Mouse (Mus musculus): Measurements from ENCODE around the gene Tle6. TPM values are rescaled to one million over a fixed set of nuclear protein-coding genes. Genes with fewer than 3 reads are reported as not detected.

Tle6 gene
- polyA plus RNA-seq, 1 experiment, result 14.3 TPM

DNA sequence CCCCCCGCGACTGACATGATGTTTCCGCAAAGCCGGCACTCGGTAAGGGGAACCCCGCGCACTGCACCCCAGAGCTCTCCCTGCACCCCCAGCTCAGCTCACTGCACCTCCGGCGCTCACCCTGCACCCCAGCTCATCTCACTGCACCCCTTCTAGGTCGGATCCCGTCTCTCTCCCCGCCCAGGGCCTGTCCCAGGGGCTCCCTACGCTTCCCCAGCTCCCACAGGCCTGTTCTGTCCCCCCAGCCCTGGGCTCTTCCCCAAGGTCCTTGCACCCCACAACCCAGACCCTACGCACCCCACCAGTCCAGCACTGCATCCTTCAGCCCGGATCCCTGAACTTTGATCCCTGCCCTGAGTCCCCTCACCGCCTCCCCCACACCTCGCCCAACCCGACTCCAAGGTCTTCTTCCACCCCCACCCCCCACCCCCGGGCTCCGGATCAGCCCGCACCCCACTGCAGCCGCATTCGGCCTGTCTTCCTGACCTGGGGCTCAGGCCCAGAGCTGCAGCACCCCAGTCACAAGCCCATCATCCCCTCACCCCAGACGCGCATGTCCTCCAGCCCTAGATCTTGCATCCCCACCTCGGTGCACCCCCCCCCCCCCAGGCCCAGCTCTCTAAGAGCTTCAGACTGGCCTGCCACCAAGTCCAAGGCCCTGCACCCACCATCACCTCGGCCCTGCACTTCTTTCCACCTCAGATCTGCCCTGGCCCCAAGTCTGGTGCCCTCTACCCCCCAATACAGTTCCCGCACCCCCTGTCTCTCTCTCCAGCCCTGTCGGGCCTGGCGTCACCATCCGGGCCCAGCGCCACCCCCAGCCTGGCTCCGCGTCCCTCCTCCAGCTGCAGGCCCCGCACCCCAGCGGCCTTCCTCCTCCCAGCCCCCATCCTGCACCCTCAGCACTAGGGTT is 41.0 kb downstream of the Tle6 start:
- peaks cover 16% of the 10 kb centered on the region; the same call in 1 of the 2 replicates for H3K4me1 ChIP-seq (ENCODE audit: control insufficient read depth, insufficient read depth, insufficient read length)
- peak in 1 of 2 experiments; percentile 64 for DNase-seq (ENCODE audit: low read depth in 1 of 2, low spot score in 2 of 2)
- 2% methylated on average over 32 of the region's 36 CpGs for WGBS
- peak overlapping the region; percentile 98 for H3K27ac ChIP-seq (ENCODE audit: insufficient read depth, low read length)
- peaks cover 19% of the 10 kb centered on the region for H3K36me3 ChIP-seq (ENCODE audit: control insufficient read depth, insufficient read depth, low read length)
- no peaks in the 10 kb centered on the region for H3K27me3 ChIP-seq (ENCODE audit: control insufficient read depth, insufficient read depth, low read length)
- peak overlapping the region; percentile 97 for H3K4me3 ChIP-seq (ENCODE audit: extremely low read depth, insufficient read depth, insufficient read length)
- TF ChIP-seq POLR2A (IDR thresholded peaks at IDR 0.05; ENCODE audit: low read depth, low read length), result no peak; the same call in 1 of the 2 replicates
- no peak for TF ChIP-seq CTCF (IDR thresholded peaks at IDR 0.05; ENCODE audit: extremely low read depth, insufficient read depth, insufficient read length, insufficient replicate concordance)

DNA sequence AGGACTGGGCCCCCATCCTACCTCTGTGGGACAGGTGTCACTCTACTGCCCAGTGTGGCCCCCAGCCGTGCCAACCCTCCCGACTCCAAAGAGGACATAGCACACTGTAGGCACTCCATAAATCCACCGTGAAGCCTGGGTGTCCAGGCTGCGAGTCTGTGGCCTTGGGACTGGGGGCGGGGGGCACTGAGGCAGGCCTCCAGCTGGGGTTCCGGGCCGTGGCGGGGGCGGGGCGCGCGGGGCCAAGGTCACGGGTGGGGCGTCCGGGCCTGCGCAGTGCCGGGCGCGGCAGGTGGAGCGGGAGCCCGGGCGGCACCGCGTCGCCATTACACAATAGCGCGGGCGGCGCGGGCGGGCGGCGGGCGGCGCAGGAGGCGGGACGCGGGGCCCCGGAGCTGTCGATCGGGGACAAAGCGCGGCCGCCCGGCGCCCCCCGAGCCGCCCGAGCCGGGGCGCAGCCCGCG is 41.7 kb downstream of the Tle6 start, which contains the start of gene Aes:
TSS of gene Aes (plus strand) at position 326 of the 464 bp plus-strand sequence.
- DNase-seq (ENCODE audit: low read depth in 1 of 2, low spot score in 2 of 2), result peak in 1 of 2 experiments; percentile 83
- H3K4me3 ChIP-seq (ENCODE audit: extremely low read depth, insufficient read depth, insufficient read length), result peak within 1 kb of the TSS; percentile 97
- WGBS, result 3% methylated on average over 15 of the region's 53 CpGs
- H3K27me3 ChIP-seq (ENCODE audit: control insufficient read depth, insufficient read depth, low read length), result no peaks in the 10 kb centered on the region
- peaks cover 16% of the 10 kb centered on the region; the same call in 1 of the 2 replicates for H3K4me1 ChIP-seq (ENCODE audit: control insufficient read depth, insufficient read depth, insufficient read length)
- H3K27ac ChIP-seq (ENCODE audit: insufficient read depth, low read length), result peak within 1 kb of the TSS; percentile 98
- TF ChIP-seq POLR2A (IDR thresholded peaks at IDR 0.05; ENCODE audit: low read depth, low read length) (no peak), CTCF (IDR thresholded peaks at IDR 0.05; ENCODE audit: extremely low read depth, insufficient read depth, insufficient read length, insufficient replicate concordance) (no peak)
- H3K36me3 ChIP-seq (ENCODE audit: control insufficient read depth, insufficient read depth, low read length), result peaks cover 15% of the 10 kb centered on the region

DNA sequence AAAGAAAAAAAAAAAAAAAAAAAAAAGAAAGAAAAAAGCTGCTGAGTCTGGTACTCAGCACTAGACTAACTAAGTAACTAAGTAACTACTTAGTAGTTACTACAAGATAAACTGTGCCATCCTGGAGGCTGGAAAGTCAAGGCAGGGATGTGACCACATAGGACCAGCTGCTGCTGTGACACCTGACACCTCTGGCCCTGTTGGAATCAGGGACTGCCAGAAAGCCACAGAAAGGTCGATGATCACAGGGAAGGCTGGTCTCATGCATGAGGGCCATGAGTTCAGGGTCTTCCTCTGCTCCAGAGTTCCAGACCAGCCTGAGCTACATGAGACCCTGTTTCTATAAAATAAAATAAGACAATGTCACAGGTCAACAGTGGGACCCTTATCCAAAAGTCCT is 43.4 kb downstream of the Tle6 start:
- Histone ChIP-seq H3K27ac (ENCODE audit: insufficient read depth, low read length) (no peak overlapping the region), H3K36me3 (ENCODE audit: control insufficient read depth, insufficient read depth, low read length) (peaks cover 9% of the 10 kb centered on the region), H3K4me3 (ENCODE audit: extremely low read depth, insufficient read depth, insufficient read length) (no peak overlapping the region), H3K4me1 (ENCODE audit: control insufficient read depth, insufficient read depth, insufficient read length) (peaks cover 12% of the 10 kb centered on the region; the same call in 1 of the 2 replicates), H3K27me3 (ENCODE audit: control insufficient read depth, insufficient read depth, low read length) (no peaks in the 10 kb centered on the region)
- 61% methylated on average over 1 of the region's 1 CpGs for WGBS
- DNase-seq (ENCODE audit: low read depth in 1 of 2, low spot score in 2 of 2), result no peak
- TF ChIP-seq CTCF (IDR thresholded peaks at IDR 0.05; ENCODE audit: extremely low read depth, insufficient read depth, insufficient read length, insufficient replicate concordance), result no peak
- no peak for TF ChIP-seq POLR2A (IDR thresholded peaks at IDR 0.05; ENCODE audit: low read depth, low read length)

DNA sequence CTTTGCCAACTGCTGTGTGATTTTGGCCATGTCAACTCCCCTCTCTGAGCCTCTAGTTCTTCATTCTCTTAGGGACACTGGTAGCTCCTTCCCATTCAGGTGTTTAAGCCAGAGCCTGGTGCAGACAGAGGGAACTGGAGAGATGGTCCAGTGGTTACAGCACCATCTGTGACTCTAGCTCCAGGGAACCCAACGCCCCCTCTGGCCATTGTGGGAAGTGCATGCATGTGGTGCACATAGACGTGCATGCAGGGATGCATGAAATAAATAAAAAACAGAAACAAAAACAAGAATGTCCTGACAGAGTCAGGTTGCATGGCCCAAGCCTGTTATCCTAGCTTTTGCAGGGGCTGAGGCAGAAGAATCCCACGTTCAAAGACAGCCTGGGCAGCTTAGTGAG is 44.6 kb downstream of the Tle6 start:
- Histone ChIP-seq H3K36me3 (ENCODE audit: control insufficient read depth, insufficient read depth, low read length) (peaks cover 1% of the 10 kb centered on the region; the same call in 1 of the 2 replicates), H3K27ac (ENCODE audit: insufficient read depth, low read length) (no peak overlapping the region), H3K27me3 (ENCODE audit: control insufficient read depth, insufficient read depth, low read length) (no peaks in the 10 kb centered on the region), H3K4me3 (ENCODE audit: extremely low read depth, insufficient read depth, insufficient read length) (no peak overlapping the region), H3K4me1 (ENCODE audit: control insufficient read depth, insufficient read depth, insufficient read length) (peaks cover 9% of the 10 kb centered on the region; the same call in 1 of the 2 replicates)
- WGBS, result 83% methylated on average over 3 of the region's 3 CpGs
- no peak for DNase-seq (ENCODE audit: low read depth in 1 of 2, low spot score in 2 of 2)
- no peak for TF ChIP-seq POLR2A (IDR thresholded peaks at IDR 0.05; ENCODE audit: low read depth, low read length)
- TF ChIP-seq CTCF (IDR thresholded peaks at IDR 0.05; ENCODE audit: extremely low read depth, insufficient read depth, insufficient read length, insufficient replicate concordance), result no peak

DNA sequence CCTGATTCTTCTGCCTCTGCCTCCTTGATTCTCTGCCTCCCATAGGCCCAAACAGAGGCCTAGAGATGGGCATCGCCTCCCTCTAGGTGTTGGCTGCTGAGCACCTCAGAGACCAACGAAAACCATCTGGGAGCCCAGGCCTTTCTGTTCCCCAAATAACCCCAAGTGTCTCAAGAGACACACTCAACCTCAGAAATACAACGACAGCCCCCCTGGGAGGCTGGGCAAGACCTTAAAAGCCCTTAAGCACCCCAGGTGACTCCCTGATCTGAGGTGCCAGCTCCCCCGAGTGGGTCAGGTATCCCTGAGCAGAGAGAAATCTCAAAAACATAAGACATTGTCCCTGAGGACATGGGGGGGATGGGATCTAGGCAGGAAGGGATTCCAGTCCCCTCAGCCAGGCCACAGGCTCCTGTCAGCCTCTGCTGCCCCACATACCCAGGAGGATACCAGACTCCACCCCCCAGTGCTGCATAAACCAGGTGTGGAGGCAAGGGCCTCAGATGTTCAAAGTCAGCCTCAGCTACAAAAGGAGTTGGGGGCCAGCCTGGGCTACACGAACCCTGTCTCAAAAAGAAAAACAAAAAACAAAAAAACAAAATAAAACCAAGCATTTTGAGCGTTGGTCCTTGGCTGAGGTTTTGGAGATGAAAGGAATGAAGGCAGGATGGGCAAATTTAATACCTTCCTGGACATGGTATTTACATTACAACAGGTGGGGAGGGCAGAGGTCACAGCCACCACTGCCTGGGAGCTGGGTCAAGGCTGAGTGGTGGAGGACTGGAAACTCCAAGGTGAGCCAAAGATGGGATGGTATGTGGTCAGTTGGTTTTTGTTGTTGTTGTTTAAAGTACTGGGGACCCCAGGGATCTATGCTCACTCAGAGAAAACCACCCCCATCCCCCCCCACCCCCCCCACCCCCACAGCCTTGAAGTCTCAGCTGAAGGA is 46.8 kb downstream of the Tle6 start:
- Histone ChIP-seq H3K27ac (ENCODE audit: insufficient read depth, low read length) (peak overlapping the region; percentile 24; the same call in 1 of the 2 replicates), H3K4me1 (ENCODE audit: control insufficient read depth, insufficient read depth, insufficient read length) (peaks cover 8% of the 10 kb centered on the region; the same call in 1 of the 2 replicates), H3K27me3 (ENCODE audit: control insufficient read depth, insufficient read depth, low read length) (no peaks in the 10 kb centered on the region), H3K4me3 (ENCODE audit: extremely low read depth, insufficient read depth, insufficient read length) (no peak overlapping the region), H3K36me3 (ENCODE audit: control insufficient read depth, insufficient read depth, low read length) (no peaks in the 10 kb centered on the region)
- TF ChIP-seq POLR2A (IDR thresholded peaks at IDR 0.05; ENCODE audit: low read depth, low read length) (no peak), CTCF (IDR thresholded peaks at IDR 0.05; ENCODE audit: extremely low read depth, insufficient read depth, insufficient read length, insufficient replicate concordance) (no peak)
- DNase-seq (ENCODE audit: low read depth in 1 of 2, low spot score in 2 of 2), result no peak
- 46% methylated on average over 6 of the region's 6 CpGs for WGBS

DNA sequence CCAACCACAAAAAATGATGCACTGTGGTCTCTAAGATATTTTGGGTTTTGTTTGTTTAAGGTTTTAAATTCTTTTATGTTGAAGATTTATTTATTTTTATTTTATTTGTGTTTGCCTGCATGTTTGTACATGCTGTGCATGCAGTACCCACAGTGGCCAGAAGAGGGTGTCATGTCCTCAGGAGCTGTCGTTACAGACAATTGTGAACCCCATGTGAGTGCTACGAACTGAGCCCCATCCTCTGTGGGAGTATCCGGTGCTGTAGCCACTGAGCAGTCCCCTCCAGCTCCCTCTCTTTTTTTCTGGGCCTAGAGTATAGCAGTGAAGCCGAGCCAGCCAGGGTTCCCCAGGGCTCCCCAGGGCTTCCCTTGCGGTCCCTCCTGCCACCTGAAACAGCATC is 47.6 kb downstream of the Tle6 start:
- no peaks in the 10 kb centered on the region for H3K36me3 ChIP-seq (ENCODE audit: control insufficient read depth, insufficient read depth, low read length)
- no peak for DNase-seq (ENCODE audit: low read depth in 1 of 2, low spot score in 2 of 2)

More for the DNA sequence above, 47.6 kb downstream of the Tle6 start:
- Histone ChIP-seq H3K27me3 (ENCODE audit: control insufficient read depth, insufficient read depth, low read length) (no peaks in the 10 kb centered on the region), H3K4me1 (ENCODE audit: control insufficient read depth, insufficient read depth, insufficient read length) (peaks cover 8% of the 10 kb centered on the region; the same call in 1 of the 2 replicates), H3K4me3 (ENCODE audit: extremely low read depth, insufficient read depth, insufficient read length) (no peak overlapping the region), H3K27ac (ENCODE audit: insufficient read depth, low read length) (no peak overlapping the region)
- TF ChIP-seq POLR2A (IDR thresholded peaks at IDR 0.05; ENCODE audit: low read depth, low read length) (no peak), CTCF (IDR thresholded peaks at IDR 0.05; ENCODE audit: extremely low read depth, insufficient read depth, insufficient read length, insufficient replicate concordance) (peak; percentile 37; the same call in 1 of the 2 replicates)
- 60% methylated on average over 5 of the region's 5 CpGs for WGBS
